Mouse (Mus musculus): ENCODE measurements at regions not wholly inside any gene's neighbourhood (a gene's known extent, or its start where the extent isn't known, plus 50 kb on each side); places are given as distances from the start of the nearest gene placed in this dataset.
A peak's percentile ranks its signal among the peaks of the same experiment; 100 is the strongest.

DNA sequence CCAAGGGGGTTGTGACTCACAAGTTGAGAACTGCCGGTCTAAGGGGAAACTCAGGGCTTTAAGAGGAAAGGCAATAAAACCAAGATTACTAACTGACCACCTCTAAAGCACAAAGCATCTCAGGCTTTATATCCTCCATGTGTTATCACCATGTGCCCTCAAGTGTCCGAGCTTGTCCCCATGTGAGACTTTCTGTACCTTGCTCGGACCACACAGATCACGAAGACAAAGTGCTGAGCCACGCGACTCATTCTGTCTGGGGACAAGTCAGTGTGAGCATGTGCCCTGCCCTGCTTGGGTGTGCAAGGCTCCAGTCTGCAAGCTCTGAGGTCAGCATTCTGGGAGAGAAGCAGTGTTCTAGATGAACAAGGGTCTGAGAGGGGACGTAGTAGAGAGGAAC, 119.2 kb upstream of the Gm26657 start:
- no peak for DNase-seq (ENCODE audit: low spot score in 2 of 2)

DNA sequence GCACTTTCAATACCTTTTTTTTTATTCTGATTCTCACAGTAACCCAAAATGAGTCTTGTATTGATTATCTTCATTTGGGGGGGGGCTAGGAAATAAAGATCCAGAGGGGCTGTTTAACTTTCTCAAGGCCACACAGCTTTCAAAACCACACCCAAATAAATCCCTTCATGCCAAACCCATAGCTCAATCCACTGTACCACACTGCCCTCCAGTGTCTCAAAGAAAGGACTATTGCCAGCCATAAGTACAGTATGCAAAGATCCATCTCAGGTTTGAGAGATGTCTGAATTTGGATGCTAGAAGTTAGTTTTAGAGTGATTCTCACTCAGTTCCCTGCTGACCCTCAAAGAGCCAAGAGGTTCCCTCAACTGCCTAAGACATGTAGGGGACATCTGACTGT, 120.1 kb upstream of the Gm26657 start:
- DNase-seq (ENCODE audit: low spot score in 2 of 2), result no peak

DNA sequence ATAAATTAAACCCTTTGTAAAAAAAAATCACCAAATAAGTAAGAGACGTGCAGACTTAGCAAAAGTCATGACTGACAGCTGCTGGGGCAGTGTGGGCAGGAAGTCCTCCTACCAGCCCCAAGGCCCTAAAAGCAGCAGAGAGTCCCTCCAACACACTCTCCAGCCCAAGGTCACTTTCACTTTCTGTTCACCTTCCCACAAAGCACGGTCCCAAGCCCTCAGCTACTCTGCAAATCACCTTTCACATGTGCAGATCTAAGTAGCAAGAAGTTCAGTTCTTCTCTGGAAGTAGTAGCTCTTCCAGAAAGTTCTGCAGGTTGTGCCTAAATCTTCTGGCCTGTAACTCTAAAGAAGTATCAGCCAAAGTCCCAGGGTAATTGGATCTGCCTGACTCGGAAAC, 120.8 kb upstream of the Gm26657 start:
- no peak for DNase-seq (ENCODE audit: low spot score in 2 of 2)

DNA sequence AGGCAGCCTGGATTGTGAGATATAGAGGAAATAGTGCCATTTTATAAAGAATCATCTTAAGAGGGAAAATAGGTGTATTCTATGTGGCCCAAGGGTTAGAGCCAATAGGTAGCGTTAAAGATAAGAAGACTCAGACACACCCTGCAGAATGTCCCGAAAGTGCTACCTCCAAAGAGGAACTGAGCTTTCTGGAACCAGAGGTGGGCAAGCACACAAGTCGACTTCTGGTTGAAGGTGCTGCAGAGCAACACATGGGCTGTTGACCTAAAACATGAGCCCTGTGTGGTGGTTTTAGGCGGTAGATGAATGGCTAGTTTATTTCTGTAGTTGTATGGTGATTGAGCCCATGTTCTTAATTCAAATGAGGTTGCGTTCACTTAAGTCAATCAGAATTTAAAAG, 121.4 kb upstream of the Gm26657 start:
- DNase-seq (ENCODE audit: low spot score in 2 of 2), result no peak

DNA sequence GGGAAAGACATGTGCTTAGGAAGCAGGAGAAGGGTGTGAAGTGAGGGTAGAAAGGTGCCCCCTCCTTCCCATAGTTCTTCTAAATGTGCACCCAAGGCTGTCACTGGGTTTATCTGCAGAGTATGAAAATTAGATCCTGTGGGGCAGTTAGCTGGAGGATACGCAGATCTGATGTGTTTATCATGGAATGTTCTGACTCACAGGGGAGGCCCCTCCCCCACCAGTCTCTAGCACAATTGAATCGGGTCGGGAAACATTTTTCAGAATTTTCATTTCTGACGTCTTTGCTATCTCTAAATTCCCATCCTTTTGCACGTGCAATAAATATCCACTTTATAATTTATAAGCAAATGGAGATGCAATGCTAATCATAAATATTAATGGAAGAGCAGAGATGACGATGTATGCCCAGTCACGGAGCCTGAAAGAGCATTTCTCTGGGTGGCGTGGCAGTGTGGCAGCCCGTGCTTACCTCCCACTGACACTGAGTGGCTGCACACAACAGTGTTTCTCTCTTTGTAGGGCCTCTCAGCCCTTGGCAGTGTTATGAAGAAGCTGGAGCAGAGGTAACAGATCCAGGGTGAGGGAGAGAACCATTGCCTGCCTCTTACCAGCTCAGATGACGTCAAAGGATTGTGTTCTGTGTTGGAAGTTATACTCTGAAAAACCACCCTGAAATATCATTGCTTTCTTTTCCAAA, 122.1 kb upstream of the Gm26657 start:
- no peak for DNase-seq (ENCODE audit: low spot score in 2 of 2)

DNA sequence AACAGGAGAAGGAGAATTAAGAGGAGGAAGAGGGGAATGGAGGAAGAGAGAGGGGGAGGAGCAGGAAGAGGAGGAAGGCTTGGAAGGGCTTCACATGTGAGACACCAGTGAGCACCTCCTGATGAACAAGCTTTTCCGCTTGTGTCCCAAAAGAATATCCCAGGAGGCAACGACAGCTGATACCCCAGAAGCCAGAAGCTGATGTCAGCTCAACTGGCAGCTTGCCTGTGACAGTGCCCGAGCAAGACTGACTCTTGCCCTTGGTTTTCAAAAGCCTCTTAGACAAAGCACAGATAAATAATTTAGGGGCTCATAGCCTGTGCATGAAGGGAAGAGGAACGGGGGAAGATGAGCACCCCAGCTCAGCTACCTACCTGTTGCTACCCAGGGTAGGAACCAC, 127.5 kb upstream of the Gm26657 start:
- no peak for DNase-seq (ENCODE audit: low spot score in 2 of 2)

DNA sequence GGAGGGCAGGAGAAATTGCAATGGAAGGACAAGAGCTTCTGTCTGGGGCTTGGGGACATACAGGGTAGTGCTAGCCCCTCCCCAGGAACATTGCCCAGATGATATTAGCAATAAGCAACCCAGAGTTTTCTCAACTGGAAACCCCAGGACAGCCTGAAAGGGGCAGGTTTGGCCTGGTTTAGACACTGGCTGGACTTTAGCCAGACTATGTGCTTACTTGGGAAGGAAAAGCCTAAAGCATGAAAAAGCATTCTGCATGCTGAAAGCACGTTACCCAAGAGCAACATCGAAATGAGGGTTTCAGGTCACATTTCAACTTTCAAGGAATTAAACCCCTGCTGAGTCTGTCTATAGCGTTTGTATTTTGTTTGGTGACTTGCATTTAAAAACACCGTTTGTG, 128.1 kb upstream of the Gm26657 start:
- no peak for DNase-seq (ENCODE audit: low spot score in 2 of 2)

DNA sequence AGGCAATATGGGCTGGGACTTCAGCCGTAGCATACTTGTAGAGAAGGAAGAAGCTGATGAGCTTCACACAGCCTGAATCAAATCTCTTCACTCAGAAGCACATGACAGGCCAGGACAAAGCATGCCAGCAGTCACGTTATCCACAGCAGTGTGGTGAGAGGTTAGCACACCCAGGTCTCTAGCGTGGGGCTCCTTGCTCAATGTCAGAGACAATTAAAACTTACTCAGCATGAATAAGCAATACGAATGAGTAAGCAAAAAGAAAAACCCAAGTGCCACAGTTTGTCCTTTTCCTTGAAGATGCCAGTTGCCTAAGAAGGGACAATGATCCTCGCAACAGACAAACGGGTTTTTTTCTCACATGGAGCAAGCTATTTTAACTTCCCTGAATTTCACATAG, 129.6 kb upstream of the Gm26657 start:
- no peak for DNase-seq (ENCODE audit: low spot score in 2 of 2)

DNA sequence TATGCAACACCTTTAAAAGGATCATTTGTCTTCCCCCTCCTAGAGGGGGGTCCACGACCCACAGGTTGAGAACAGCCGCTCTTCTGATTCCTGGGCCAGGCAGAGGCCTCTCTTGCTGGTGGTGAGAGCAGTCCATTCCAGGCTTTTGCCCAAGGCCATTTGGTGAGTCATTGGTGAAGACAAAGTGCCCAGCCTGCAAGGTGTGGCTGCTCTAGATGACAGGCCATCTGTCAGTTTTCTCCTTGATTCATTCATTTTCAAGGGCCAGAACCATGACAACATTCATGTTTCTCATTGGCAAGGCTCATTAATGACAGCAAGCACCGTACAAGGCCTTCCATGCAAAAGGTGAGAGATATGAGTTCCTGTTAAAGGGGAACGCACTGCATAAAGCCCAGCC, 131.2 kb upstream of the Gm26657 start:
- DNase-seq (ENCODE audit: low spot score in 2 of 2), result no peak

DNA sequence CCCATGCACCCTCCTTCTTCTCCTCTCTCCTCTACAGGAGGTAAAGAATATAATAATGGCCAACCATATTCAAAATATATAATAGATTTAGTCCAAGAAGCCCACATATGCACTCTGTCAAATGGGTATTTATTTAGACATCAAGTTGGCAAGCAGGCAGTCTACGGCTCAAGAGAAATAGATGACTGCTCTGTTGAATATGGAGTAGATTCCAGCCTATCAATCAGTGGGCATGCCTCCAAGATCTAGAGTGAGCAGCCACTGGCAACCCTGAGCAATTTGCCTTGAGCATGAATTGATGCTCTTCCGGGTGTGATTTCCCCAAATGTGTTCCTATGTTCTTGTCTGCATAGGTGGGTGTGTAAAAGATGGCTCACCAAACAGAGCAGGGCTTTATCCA, 141.5 kb upstream of the Gm26657 start:
- no peak for DNase-seq (ENCODE audit: low spot score in 2 of 2)

DNA sequence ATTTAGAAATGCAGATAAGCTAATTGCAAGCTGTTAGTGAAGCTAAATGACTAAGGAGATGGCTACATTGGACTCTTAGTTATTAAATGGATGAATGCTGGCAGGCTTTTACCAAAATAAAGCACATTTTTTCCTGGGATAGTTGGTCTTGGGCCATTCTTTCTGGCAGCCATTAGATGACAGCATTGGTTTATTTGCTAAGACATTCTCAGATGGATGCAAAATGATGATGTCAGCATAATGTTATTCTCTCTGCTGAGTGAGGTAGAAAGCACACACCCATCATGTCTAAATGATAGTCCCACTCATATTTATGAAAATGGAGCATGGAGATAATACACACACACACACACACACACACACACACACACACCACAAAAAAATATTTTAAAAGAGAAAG, 141.9 kb upstream of the Gm26657 start:
- DNase-seq (ENCODE audit: low spot score in 2 of 2), result no peak

DNA sequence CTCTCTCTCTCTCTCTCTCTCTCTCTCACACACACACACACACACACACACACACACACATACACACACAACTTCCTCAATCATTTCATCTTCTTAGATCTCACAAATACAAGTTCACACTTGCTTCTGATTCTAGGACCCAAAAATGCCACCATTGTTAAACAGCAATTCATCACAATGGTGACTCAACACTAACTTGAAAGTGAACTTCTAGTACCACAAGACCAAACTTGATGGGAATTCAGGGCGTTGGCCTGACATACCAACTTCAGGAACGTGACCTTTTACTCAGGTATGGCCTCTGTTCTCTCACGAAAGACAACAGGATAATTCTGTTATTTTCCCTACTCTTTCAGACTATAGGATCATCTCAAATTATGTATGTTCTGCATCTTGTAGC, 157.5 kb upstream of the Gm26657 start:
- DNase-seq (ENCODE audit: low spot score in 2 of 2), result no peak

DNA sequence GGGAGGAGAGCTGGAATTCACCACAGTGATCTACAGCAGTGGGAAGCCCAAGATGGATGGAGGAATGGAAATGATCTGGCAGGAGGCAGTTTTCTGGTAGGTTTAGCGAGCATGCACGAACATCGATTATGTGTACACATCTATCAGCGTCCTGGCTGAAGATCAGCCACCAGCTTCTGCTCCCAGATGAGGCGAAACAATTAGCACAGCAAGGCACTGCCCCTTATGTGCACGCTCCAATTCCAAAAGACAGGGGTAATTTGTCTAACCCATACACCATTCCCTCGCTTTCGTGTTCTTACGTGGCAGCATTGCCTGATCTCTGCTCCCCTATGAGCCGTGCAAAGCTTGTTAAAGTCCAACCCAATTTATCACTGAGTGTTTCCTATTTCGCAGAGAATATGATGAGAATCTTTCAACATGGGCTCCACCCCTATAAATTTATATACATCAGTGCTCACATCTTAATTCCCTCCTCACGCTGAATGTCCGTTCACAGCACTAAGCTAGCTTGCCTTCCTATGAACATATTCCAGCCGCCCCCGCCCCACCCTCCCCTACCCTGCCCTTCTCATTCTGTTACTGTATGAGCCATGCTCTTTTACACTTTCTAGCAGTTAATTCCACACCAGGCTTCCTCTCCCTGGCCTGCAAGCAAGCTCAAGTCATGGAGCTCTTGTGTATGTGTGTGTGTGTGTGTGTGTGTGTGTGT, 162.9 kb upstream of the Gm26657 start:
- DNase-seq (ENCODE audit: low spot score in 2 of 2), result no peak

DNA sequence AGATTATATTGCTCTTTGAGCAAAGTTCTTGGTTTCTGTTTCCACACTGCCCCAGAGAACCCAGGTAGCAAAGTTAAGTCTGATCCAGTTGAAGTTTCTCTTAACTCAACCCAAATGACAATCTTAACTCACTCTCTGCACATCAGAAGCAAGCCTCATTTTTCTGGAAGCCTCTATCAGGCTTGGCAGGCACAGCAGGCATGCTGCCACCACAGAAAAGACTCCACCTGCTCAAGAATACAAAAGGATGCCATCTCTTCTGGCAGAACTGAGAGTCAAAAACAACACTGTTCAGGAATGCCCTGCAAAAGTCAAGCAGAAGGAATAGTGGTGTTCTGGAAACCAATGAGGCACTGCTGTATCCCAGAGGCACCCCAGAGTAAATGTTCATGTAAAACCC, 187.7 kb upstream of the Gm26657 start:
- DNase-seq (ENCODE audit: low spot score in 2 of 2), result no peak

DNA sequence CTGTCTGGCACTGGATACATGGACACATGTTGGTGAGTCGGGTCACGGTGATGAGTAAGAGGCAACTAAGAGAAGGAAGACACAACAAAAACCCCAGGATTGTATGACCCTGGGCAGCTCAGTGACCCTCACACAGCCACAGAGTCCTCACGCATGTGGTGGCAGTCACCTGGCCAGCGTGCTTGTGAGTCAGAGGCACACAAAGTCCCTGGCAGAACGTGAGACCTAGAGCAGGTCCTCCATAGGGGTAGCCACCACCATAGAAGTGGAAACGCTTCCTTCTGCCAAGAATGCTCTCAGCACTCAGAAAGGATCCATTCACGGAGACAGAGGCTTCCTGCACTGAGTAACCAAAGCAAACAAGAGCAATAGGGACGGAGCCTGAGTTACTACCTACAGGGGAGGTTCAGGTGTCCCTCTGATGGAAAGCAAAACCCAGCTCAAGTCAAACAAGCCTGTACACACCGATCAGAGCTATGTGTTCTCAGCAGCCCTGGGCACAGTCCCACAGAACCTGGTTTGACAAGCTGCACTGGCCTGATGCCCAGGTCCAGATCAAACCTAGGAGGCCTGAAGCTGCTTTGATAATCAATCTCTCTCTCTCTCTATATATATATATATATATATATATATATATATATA, 206.4 kb upstream of the Gm26657 start:
- DNase-seq (ENCODE audit: low spot score in 2 of 2), result no peak

DNA sequence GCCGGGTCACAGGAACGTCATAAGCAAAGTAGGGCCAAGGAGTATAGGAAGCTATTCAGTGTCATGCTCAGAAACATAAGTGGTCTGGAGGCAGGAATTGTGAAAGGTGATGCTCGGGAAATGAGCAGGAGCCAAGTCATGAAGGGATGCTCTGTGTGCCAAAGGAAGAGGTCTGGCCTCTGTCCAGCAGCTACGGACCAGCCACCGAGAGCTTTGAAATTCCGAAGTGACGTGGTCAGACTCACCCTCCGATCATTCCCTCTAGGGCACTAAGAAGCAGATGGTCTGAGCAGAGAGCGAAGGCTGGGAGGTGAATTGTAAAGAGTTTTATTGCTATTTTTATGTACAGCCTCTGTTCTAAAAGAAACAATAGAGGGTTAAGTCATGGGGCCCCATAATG, 206.9 kb upstream of the Gm26657 start:
- DNase-seq (ENCODE audit: low spot score in 2 of 2), result no peak

DNA sequence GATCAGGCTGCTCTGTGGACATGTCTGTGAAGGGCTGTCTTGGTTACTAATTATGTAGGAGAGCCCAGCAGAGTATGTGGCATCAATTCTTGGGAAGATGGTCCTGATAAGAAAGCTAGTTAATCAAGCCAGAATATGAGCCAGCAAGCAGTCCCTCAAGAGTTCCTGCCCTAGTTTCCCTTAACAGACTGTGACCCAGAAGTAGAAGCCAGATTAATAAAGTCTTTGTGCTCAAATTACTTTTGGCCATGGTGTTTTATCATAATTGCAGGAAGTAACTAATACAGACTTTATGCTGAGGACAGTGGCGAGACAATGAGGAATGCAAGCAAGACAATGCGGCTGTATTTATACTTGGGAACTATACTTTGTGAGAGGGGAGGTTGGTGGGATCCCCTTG, 211.3 kb upstream of the Gm26657 start:
- DNase-seq (ENCODE audit: low spot score in 2 of 2), result no peak

DNA sequence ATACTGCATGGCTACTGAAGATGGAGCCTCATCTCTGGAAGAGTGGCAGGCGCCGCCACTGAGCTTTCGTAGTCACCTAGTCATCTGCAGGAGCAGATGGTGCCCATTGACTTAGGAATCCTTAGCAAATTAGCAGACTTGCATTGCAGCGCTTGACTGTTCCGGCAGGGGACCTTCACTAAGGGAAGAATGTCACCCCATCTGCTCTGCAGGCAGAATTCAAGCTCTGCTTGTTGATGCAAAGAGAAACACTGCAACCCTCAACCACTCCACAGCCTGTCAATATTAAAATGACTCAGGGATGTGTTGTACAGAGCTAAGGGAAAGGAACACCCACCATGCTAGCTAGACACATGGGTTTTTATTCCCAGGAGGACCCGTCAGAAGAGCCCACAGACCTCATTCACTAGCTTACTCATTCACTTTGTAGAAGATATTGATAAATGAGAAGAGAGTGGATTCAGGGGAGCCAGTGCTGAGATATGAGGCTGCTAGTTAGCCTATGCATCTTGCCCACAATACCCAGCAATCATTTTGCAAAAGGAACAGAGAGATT, 215.4 kb upstream of the Gm26657 start:
- peak in 1 of 2 experiments; percentile 5 for DNase-seq (ENCODE audit: low spot score in 2 of 2)

DNA sequence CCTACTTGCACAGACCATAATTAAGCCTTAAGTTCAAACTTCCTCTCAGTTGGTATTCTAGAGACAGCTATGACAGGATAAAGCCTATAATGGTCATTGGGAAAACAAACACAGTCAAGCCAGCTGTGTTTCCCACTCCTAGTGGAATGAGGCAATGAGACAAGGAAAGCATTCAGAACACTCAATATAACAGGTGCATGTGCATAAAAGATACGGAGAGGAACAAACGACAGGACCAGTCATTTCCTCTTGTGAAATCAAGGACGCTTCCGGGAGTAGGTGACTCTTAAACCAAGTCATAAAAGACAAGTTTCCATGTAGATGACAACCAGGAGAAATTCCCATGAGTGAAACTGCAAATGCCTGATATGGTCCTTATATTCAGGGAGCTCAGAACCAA, 232.1 kb upstream of the Gm26657 start:
- DNase-seq (ENCODE audit: low spot score in 2 of 2), result no peak

DNA sequence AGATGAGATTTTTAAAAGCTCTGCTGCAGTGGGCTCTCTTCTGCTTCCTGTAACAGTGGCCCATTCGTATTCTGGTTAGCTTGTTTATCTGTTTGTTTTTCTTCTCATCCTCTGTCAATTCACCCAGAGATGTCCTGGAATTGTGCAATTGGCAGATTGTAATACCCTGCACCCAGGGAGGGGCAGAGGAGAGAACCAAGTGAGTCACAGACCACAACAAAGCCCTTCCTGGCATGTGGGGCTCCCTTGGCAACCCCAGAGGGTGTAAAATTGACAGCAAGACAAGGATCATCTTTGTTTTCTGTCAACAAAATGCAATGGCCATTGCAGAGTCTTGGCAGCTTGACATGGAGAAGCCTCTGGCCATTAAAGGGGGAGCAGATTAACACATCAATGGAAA, 233.1 kb upstream of the Gm26657 start:
- DNase-seq (ENCODE audit: low spot score in 2 of 2), result peak in 1 of 2 experiments; percentile 13

DNA sequence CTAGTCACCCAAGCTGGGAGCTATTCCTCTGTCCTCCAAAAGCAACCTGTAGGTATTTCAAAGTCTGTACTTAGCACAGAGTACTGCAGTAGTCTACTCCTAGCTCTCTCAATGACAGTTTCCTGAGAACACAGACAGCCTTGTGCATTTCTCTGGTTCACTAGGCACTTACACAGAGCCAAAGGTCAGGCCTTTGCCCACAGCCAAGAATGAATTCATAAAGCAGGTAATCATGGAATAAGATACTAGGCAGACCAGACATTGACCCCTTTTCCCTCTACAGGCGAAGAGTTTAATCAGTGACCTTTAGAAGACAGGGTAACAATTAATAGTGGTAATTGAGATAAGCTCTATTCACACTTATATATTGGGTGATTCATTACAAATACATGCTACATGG, 233.8 kb upstream of the Gm26657 start:
- no peak for DNase-seq (ENCODE audit: low spot score in 2 of 2)

DNA sequence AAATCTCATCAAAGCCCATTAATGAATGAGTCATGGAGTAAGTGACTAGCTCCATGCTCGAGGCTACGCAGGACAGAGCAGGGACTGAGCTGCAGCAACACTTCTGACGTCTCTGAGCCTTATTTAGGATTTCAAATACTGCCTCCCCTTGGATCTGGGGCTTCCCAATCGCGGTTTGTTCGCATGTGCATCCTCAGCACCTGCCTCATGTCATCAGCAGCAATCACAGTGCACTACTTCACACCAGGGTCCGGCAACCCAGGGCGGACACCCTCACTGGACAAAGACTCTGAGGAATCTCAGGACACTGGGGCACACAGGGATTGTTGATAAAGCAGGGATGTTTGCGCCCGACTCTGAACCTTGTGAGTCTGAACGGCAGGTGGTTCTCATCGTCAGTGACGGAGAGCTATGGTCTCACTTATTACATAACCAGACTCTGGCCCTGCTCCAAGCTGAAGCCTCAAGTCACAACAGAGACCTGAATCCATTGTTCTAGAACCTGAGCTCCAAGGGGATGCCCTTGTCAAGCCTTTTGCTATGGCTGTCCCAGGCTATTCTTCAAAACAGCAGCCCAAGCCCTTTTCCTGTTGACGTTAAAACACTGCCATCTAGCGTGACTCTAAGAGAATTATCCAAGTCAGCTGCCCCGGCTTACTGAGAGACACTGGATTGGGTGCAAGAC, 247.2 kb upstream of the Gm26657 start:
- peak; percentile 47 to 56 for DNase-seq (ENCODE audit: low spot score in 2 of 2)
